Mouse (Mus musculus) kidney, adult 2 months (tissue): ENCODE data around the gene Iah1. TPM values are rescaled to one million over a fixed set of nuclear protein-coding genes. Genes with fewer than 3 reads are reported as not detected.

ENCODE experiments used
- DNase-seq: peaks from one replicate; pipeline ENCODE4 v3.0.0; 2021
- H3K27ac ChIP-seq: fragments of 200-500 bp; 2 replicates; pipeline ENCODE4 v1.5.1; 2012; ENCODE audit warnings: low read depth, low read length, control low read depth, inconsistent platforms; ENCODE audit not compliant: insufficient read depth
- H3K27me3 ChIP-seq: fragments of 200-500 bp; replicated peaks from 2 replicates; pipeline ENCODE4 v1.6.1; 2012; ENCODE audit warnings: mild to moderate bottlenecking, moderate library complexity, low read length, inconsistent platforms; ENCODE audit not compliant: control insufficient read depth, insufficient read depth
- H3K36me3 ChIP-seq: fragments of 200-500 bp; 2 replicates; pipeline ENCODE4 v1.6.1; 2012; ENCODE audit warnings: mild to moderate bottlenecking, moderate library complexity, low read length, inconsistent platforms; ENCODE audit not compliant: control insufficient read depth, insufficient read depth
- H3K4me1 ChIP-seq: fragments of 200-500 bp; 2 replicates; pipeline ENCODE4 v1.6.1; 2011; ENCODE audit warnings: low read length; ENCODE audit not compliant: control insufficient read depth, insufficient read depth
- H3K4me3 ChIP-seq: fragments of 200-500 bp; 2 replicates; pipeline ENCODE4 v1.5.1; 2011; ENCODE audit warnings: mild to moderate bottlenecking, low read depth, low read length, control low read depth; ENCODE audit not compliant: insufficient read depth
- CTCF ChIP-seq: fragments of 200-500 bp; conservative IDR thresholded peaks from 2 replicates; pipeline ENCODE4 v1.5.1; 2011; ENCODE audit warnings: low read depth, mild to moderate bottlenecking, control low read depth, low read length, moderate library complexity, mixed read lengths; ENCODE audit not compliant: insufficient read depth, insufficient read length
- POLR2A ChIP-seq: fragments of 200-500 bp; IDR thresholded peaks from one replicate; pipeline ENCODE4 v1.6.1; 2011; ENCODE audit warnings: low read depth, low read length, control low read depth
- WGBS: fragments of 180-500 bp; shearing (Covaris S2); methylation state at CpG from one replicate; pipeline ENCODE4 v1.1.7; 2018; 5-methylcytosine and 5-hydroxymethylcytosine counted together
- polyA plus RNA-seq: library from polyadenylated mRNA; depleted of rRNA; stranded (reverse); fragments of >200 nt; gene quantifications from 2 replicates; pipeline ENCODE4 v1.2.3, GENCODE M21; 2012

Iah1 gene
- polyA plus RNA-seq, 1 experiment: 498 TPM

DNA sequence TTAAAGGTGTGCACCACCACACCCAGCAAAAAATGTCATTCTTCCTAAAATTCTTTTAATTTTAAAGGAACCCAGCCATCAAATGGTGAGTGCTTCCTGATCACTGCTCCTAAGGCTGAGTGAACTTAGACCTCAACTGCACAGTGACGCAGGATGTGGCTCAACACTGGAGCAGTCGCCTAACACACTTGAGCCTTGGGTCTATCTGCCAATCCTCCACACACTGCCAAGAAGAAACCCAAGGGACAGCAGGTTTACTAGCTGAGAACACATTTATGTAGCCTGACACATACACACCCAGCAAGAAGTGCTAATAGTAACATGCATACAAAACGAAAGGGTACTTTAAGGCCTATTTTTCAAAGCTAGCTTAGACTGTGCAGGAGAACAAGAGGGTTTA is 10.1 kb downstream of the Iah1 start:
- Histone ChIP-seq H3K27me3 (no peaks in the 10 kb centered on the region), H3K36me3 (peaks cover 3% of the 10 kb centered on the region; the same call in 1 of the 2 replicates), H3K27ac (no peak overlapping the region), H3K4me3 (no peak overlapping the region), H3K4me1 (no peaks in the 10 kb centered on the region)
- 84% methylated on average over 3 of the region's 3 CpGs for WGBS
- no peak for DNase-seq
- TF ChIP-seq CTCF: no peak
- TF ChIP-seq POLR2A: no peak

DNA sequence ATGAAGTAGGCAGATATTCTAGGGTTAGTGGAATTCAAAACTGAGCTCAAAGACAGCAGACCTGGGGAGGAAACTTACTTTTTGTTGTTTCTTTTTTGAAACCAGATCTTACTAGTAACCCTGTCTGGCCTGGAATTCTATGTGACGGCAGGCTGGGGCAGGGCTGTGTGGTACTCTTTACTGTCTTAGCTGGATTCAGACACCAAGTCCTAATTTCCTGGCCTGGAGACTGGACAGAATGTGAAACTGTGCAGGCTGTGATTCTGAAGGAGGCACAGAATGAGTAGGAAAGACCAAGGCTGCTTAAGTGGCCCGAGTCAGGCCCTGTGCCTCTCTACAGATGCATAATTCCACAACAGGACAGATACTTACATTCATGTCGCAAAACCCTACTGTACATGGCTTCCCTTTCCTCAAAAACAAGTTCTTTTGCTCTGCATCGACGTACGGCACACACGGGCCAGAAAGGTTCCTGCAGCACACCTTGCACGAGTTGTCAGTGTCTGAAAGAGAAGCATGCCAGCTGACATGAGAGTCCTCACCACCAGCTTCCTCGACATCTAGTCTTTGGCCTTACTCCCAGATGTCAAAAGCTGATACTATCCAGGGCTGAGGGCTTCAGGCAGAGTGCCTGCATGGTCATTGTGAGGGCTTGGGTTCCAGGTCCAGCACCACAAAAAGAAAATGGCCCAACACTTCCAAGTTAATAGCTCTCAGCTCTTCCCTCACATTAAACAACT is 13.6 kb downstream of the Iah1 start:
- TF ChIP-seq POLR2A (no peak), CTCF (no peak)
- Histone ChIP-seq H3K27ac (no peak overlapping the region), H3K27me3 (no peaks in the 10 kb centered on the region), H3K4me3 (no peak overlapping the region), H3K4me1 (no peaks in the 10 kb centered on the region), H3K36me3 (no peaks in the 10 kb centered on the region; the same call in 1 of the 2 replicates)
- no peak for DNase-seq
- 88% methylated on average over 9 of the region's 9 CpGs for WGBS

DNA sequence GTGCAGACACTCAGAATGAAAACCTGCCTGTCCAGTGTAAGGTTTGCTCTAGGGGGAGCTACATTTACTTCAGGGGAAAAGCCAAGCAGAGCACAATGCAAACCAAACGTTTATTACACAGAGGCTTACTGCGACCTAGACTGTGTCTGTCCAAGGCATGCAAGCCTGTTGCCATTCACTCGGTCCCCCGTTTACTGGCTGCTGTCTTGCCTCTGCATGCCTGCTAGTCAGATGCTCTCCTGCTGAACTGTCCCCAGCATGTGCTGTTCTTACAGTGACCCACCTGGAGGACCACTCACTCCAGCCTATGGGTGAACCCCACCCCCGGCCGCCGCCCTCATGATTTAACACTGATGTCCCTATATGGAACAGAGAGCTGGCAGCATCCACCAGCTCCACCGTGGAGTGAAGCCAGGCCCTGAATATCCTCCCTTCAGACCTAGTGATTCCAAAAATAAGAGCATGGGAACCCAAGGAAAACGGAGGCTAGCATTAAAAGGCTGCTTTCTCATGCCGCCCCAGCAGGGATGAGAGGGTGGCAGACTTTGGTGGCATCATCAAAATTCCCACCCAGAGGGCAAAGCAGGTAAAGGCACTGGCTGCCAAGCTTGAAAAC is 14.9 kb downstream of the Iah1 start:
- Histone ChIP-seq H3K27me3 (no peaks in the 10 kb centered on the region), H3K27ac (no peak overlapping the region), H3K36me3 (no peaks in the 10 kb centered on the region), H3K4me3 (no peak overlapping the region), H3K4me1 (no peaks in the 10 kb centered on the region)
- 76% methylated on average over 10 of the region's 10 CpGs for WGBS
- DNase-seq: no peak
- no peak for TF ChIP-seq CTCF
- TF ChIP-seq POLR2A: no peak

DNA sequence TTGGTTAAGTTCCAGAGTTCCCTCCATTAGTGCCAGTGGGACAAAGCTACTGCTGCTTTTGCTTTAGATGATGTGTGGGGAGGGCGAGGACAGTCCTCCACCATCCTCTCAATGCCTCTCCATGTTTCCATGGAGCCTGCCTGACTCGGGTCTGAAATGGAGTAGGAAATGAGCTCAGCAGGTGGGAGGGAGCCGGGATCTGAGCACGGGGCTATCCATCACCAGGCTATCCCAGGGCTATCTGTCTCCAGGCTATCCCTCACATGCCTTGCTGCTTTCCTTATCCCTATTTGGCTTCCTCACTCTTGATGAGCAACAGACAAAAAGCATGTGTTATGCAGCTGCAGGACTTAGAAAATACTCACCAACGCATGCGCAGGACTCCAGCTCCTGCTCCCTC is 15.5 kb downstream of the Iah1 start:
- no peak overlapping the region for H3K27ac ChIP-seq

DNA sequence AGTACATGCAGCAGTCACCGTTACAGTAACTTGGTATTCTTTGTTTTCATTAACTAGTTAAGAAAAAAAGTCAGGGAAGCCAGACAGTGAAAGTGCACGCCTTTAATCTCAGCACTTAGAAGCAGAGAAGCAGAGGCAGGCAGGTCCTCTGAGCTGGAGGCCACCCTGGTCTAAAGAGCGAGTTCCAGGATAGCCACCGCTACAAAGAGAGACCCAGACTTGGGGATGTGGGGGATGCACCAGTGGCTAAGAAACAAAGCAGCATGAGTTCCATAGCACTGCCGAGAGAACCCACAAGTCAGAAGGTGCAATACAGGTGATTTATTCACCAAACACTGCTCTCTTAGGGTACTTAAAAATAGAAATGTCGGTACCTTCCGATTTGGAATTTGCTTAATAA is 16.8 kb downstream of the Iah1 start:
- Histone ChIP-seq H3K36me3 (no peaks in the 10 kb centered on the region), H3K4me1 (no peaks in the 10 kb centered on the region), H3K27me3 (no peaks in the 10 kb centered on the region), H3K27ac (no peak overlapping the region), H3K4me3 (no peak overlapping the region)
- no peak for TF ChIP-seq CTCF
- TF ChIP-seq POLR2A: no peak
- no peak for DNase-seq
- WGBS: 84% methylated on average over 7 of the region's 7 CpGs

More for the DNA sequence above, 15.5 kb downstream of the Iah1 start:
- Histone ChIP-seq H3K4me3 (no peak overlapping the region), H3K27me3 (no peaks in the 10 kb centered on the region), H3K4me1 (no peaks in the 10 kb centered on the region), H3K36me3 (no peaks in the 10 kb centered on the region)
- no peak for DNase-seq
- TF ChIP-seq CTCF: no peak
- no peak for TF ChIP-seq POLR2A
- WGBS: 84% methylated on average over 6 of the region's 6 CpGs

DNA sequence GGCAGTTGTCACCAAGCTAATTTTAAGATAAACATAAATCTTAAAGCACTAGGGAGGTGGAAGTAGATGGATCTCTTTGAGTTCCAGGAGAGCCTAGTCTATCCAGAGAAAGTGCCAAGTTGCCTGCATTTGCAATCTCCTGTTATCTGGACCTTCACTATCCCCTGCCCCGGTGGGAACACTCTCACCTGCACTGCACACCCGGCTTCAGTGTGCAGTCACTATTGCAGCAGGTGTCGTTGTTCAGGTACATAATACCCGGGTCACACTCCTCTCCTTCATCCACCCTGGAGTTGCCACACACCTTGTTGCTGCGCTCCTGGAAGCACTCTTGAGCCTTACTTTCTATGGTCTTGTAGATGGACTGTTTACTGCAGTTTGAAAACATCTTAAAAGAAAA is 17.6 kb downstream of the Iah1 start:
- DNase-seq: no peak
- 92% methylated on average over 5 of the region's 5 CpGs for WGBS
- TF ChIP-seq POLR2A: no peak
- TF ChIP-seq CTCF: no peak
- H3K4me1 ChIP-seq: no peaks in the 10 kb centered on the region
- no peaks in the 10 kb centered on the region for H3K27me3 ChIP-seq
- no peak overlapping the region for H3K27ac ChIP-seq
- no peak overlapping the region for H3K4me3 ChIP-seq
- no peaks in the 10 kb centered on the region for H3K36me3 ChIP-seq

DNA sequence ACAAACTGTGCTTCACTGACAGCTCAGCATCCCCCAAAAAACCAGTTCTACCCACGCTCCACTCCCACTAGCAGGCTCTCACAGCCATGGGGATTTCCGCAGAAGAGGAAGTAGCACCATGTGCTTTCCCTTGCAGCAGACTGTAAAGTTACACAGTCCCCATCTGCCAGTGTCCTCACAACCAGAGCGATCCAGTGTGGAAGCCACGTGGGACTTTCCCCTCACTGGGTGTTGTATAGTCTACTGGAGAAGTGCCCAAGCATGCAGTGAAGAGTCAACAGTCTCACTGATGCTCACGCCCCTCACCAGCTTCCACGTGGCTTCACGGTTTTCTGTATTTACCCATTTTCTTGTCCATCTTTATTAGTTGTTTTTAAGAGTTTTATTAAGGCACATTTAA is 19.7 kb downstream of the Iah1 start:
- WGBS: 77% methylated on average over 7 of the region's 7 CpGs
- no peak overlapping the region for H3K4me3 ChIP-seq
- H3K36me3 ChIP-seq: no peaks in the 10 kb centered on the region; the same call in none of the 2 replicates
- H3K27me3 ChIP-seq: no peaks in the 10 kb centered on the region
- no peaks in the 10 kb centered on the region for H3K4me1 ChIP-seq
- no peak for DNase-seq
- no peak overlapping the region for H3K27ac ChIP-seq
- TF ChIP-seq POLR2A: no peak
- no peak for TF ChIP-seq CTCF
